Mouse (Mus musculus) neural tube, embryonic 15.5 days (tissue): Measurements from ENCODE around the gene Atp6v1g3. TPM values are rescaled to one million over a fixed set of nuclear protein-coding genes. Genes with fewer than 3 reads are reported as not detected.

Experiments
- ATAC-seq: fragments of 200-750 bp; cut with Nextera tagmentation; 2 replicates; pipeline ENCODE4 v1.8.0; 2017; ENCODE audit warnings: mild to moderate bottlenecking, moderate TSS enrichment, moderate library complexity; ENCODE audit not compliant: low FRiP score
- H3K27ac ChIP-seq: fragments of 300-500 bp; sonication (generic); replicated peaks from 2 replicates; pipeline ENCODE4 v1.5.1; 2015; ENCODE audit warnings: mild to moderate bottlenecking, inconsistent platforms
- H3K27me3 ChIP-seq: fragments of 300-500 bp; sonication (generic); replicated peaks from 2 replicates; pipeline ENCODE4 v1.6.1; 2015; ENCODE audit warnings: inconsistent platforms
- H3K36me3 ChIP-seq: fragments of 300-500 bp; sonication (generic); 2 replicates; pipeline ENCODE4 v1.6.1; 2015; ENCODE audit warnings: inconsistent platforms
- H3K4me1 ChIP-seq: fragments of 300-500 bp; sonication (generic); 2 replicates; pipeline ENCODE4 v1.6.1; 2015; ENCODE audit warnings: inconsistent platforms
- H3K4me2 ChIP-seq: fragments of 300-500 bp; sonication (generic); 2 replicates; pipeline ENCODE4 v1.6.1; 2015; ENCODE audit warnings: inconsistent platforms, mild to moderate bottlenecking, moderate library complexity
- H3K4me3 ChIP-seq: fragments of 300-500 bp; sonication (generic); replicated peaks from 2 replicates; pipeline ENCODE4 v1.5.1; 2015; ENCODE audit warnings: mild to moderate bottlenecking, inconsistent platforms
- H3K9ac ChIP-seq: fragments of 300-500 bp; sonication (generic); replicated peaks from 2 replicates; pipeline ENCODE4 v1.6.1; 2015; ENCODE audit warnings: mild to moderate bottlenecking, inconsistent platforms
- H3K9me3 ChIP-seq: fragments of 300-500 bp; sonication (generic); replicated peaks from 2 replicates; pipeline ENCODE4 v1.6.1; 2016; ENCODE audit warnings: inconsistent platforms
- whole genome bisulfite sequencing: fragments of 180-500 bp; shearing (Covaris S2); methylation state at CpG from one replicate; pipeline ENCODE4 v1.1.7; 2015; ENCODE audit warnings: mixed read lengths; 5-methylcytosine and 5-hydroxymethylcytosine counted together
- polyA plus RNA-seq: library from polyadenylated mRNA; unstranded; fragments of >200 nt; fragmentation: Nextera tagmentation; extraction: Ambion mirVana; gene quantifications from 2 replicates; pipeline ENCODE4 v1.2.1, GENCODE M21; 2015

Atp6v1g3 gene
- polyA plus RNA-seq, 1 experiment from 2014 or later: not detected

- no peaks in the 10 kb centered on the region for H3K9me3 ChIP-seq
- no peak overlapping the region for H3K4me3 ChIP-seq
- H3K4me2 ChIP-seq: no peak overlapping the region
- WGBS: 77% methylated on average over 7 of the region's 7 CpGs
- no peak overlapping the region for H3K27ac ChIP-seq
- H3K27me3 ChIP-seq: no peaks in the 10 kb centered on the region
- ATAC-seq: no peak
- no peak overlapping the region for H3K9ac ChIP-seq
- no peaks in the 10 kb centered on the region for H3K36me3 ChIP-seq
- no peaks in the 10 kb centered on the region for H3K4me1 ChIP-seq
Measured at GRCm38 (mm10) chr1:138289455-138290425, 16.2 kb downstream of the Atp6v1g3 start.

- WGBS: 90% methylated on average over 5 of the region's 5 CpGs
- H3K27me3 ChIP-seq: no peaks in the 10 kb centered on the region
Measured at GRCm38 (mm10) chr1:138291463-138291862, 17.9 kb downstream of the Atp6v1g3 start.

GRCm38 (mm10) chr1:138294487-138294886, 20.9 kb downstream of the Atp6v1g3 start:
- no peak overlapping the region for H3K4me2 ChIP-seq
- no peak overlapping the region for H3K9ac ChIP-seq
- no peak for ATAC-seq
- no peaks in the 10 kb centered on the region for H3K27me3 ChIP-seq
- H3K36me3 ChIP-seq: no peaks in the 10 kb centered on the region
- H3K27ac ChIP-seq: no peak overlapping the region
- H3K9me3 ChIP-seq: no peaks in the 10 kb centered on the region
- no peaks in the 10 kb centered on the region for H3K4me1 ChIP-seq
- 93% methylated on average over 5 of the region's 5 CpGs for WGBS
- H3K4me3 ChIP-seq: no peak overlapping the region

More at GRCm38 (mm10) chr1:138291463-138291862, 17.9 kb downstream of the Atp6v1g3 start:
- H3K9me3 ChIP-seq: no peaks in the 10 kb centered on the region
- H3K4me3 ChIP-seq: no peak overlapping the region
- H3K27ac ChIP-seq: no peak overlapping the region
- H3K4me2 ChIP-seq: no peak overlapping the region
- no peaks in the 10 kb centered on the region for H3K36me3 ChIP-seq
- H3K4me1 ChIP-seq: no peaks in the 10 kb centered on the region
- H3K9ac ChIP-seq: no peak overlapping the region
- ATAC-seq: no peak

GRCm38 (mm10) chr1:138298156-138298555, 24.6 kb downstream of the Atp6v1g3 start:
- Histone ChIP-seq H3K9ac (no peak overlapping the region), H3K27ac (no peak overlapping the region), H3K4me3 (no peak overlapping the region), H3K4me1 (no peaks in the 10 kb centered on the region), H3K36me3 (no peaks in the 10 kb centered on the region), H3K4me2 (no peak overlapping the region), H3K9me3 (no peaks in the 10 kb centered on the region), H3K27me3 (no peaks in the 10 kb centered on the region)
- ATAC-seq: no peak
- 61% methylated on average over 2 of the region's 2 CpGs for WGBS

- Histone ChIP-seq H3K9me3 (no peaks in the 10 kb centered on the region), H3K27ac (no peak overlapping the region), H3K27me3 (no peaks in the 10 kb centered on the region), H3K4me2 (no peak overlapping the region), H3K36me3 (no peaks in the 10 kb centered on the region), H3K9ac (no peak overlapping the region), H3K4me1 (no peaks in the 10 kb centered on the region), H3K4me3 (no peak overlapping the region)
- 72% methylated on average over 4 of the region's 4 CpGs for WGBS
- no peak for ATAC-seq
Measured at GRCm38 (mm10) chr1:138299576-138299975, 26.0 kb downstream of the Atp6v1g3 start.

GRCm38 (mm10) chr1:138301920-138302319, 28.4 kb downstream of the Atp6v1g3 start:
- ATAC-seq: no peak
- Histone ChIP-seq H3K9me3 (no peaks in the 10 kb centered on the region), H3K4me1 (no peaks in the 10 kb centered on the region), H3K4me2 (no peak overlapping the region), H3K36me3 (no peaks in the 10 kb centered on the region), H3K27ac (no peak overlapping the region), H3K9ac (no peak overlapping the region), H3K4me3 (no peak overlapping the region), H3K27me3 (no peaks in the 10 kb centered on the region)
- WGBS: 93% methylated on average over 5 of the region's 5 CpGs

- no peak overlapping the region for H3K9ac ChIP-seq
- 83% methylated on average over 2 of the region's 2 CpGs for WGBS
Measured at GRCm38 (mm10) chr1:138302756-138303155, 29.2 kb downstream of the Atp6v1g3 start.

GRCm38 (mm10) chr1:138303296-138303695, 29.8 kb downstream of the Atp6v1g3 start:
- Histone ChIP-seq H3K4me3 (no peak overlapping the region), H3K36me3 (no peaks in the 10 kb centered on the region), H3K9ac (no peak overlapping the region), H3K27ac (no peak overlapping the region), H3K27me3 (no peaks in the 10 kb centered on the region), H3K4me2 (no peak overlapping the region), H3K9me3 (no peaks in the 10 kb centered on the region), H3K4me1 (no peaks in the 10 kb centered on the region)
- ATAC-seq: no peak
- WGBS: 92% methylated on average over 1 of the region's 1 CpGs

More at GRCm38 (mm10) chr1:138302756-138303155, 29.2 kb downstream of the Atp6v1g3 start:
- Histone ChIP-seq H3K36me3 (no peaks in the 10 kb centered on the region), H3K4me2 (no peak overlapping the region), H3K9me3 (no peaks in the 10 kb centered on the region), H3K27ac (no peak overlapping the region), H3K4me3 (no peak overlapping the region), H3K27me3 (no peaks in the 10 kb centered on the region), H3K4me1 (no peaks in the 10 kb centered on the region)
- ATAC-seq: no peak

GRCm38 (mm10) chr1:138304141-138304915, 30.8 kb downstream of the Atp6v1g3 start:
- Histone ChIP-seq H3K27me3 (no peaks in the 10 kb centered on the region), H3K4me3 (no peak overlapping the region), H3K36me3 (no peaks in the 10 kb centered on the region), H3K4me2 (no peak overlapping the region), H3K27ac (no peak overlapping the region), H3K9ac (no peak overlapping the region), H3K4me1 (no peaks in the 10 kb centered on the region), H3K9me3 (no peaks in the 10 kb centered on the region)
- ATAC-seq: no peak
- WGBS: 52% methylated on average over 8 of the region's 8 CpGs

GRCm38 (mm10) chr1:138322657-138323056, 49.1 kb downstream of the Atp6v1g3 start:
- Histone ChIP-seq H3K9ac (no peak overlapping the region), H3K9me3 (no peaks in the 10 kb centered on the region), H3K4me2 (no peak overlapping the region), H3K4me3 (no peak overlapping the region), H3K36me3 (no peaks in the 10 kb centered on the region), H3K27me3 (peaks cover 2% of the 10 kb centered on the region; the same call in 1 of the 2 replicates), H3K27ac (no peak overlapping the region), H3K4me1 (0 out of 2 replicates have a peak, but pooled peaks cover 6% of the 10 kb centered on the region)
- WGBS: 87% methylated on average over 3 of the region's 3 CpGs
- ATAC-seq: no peak

GRCm38 (mm10) chr1:138323076-138323630, 49.6 kb downstream of the Atp6v1g3 start:
- WGBS: 84% methylated on average over 4 of the region's 4 CpGs

More at GRCm38 (mm10) chr1:138323076-138323630, 49.6 kb downstream of the Atp6v1g3 start:
- no peak overlapping the region for H3K9ac ChIP-seq
- H3K4me3 ChIP-seq: no peak overlapping the region
- no peak overlapping the region for H3K4me2 ChIP-seq
- H3K27ac ChIP-seq: no peak overlapping the region
- no peaks in the 10 kb centered on the region for H3K36me3 ChIP-seq
- H3K9me3 ChIP-seq: no peaks in the 10 kb centered on the region
- H3K4me1 ChIP-seq: 0 out of 2 replicates have a peak, but pooled peaks cover 6% of the 10 kb centered on the region
- no peak for ATAC-seq
- H3K27me3 ChIP-seq: peaks cover 2% of the 10 kb centered on the region; the same call in 1 of the 2 replicates
